In the genomic region with DNA sequence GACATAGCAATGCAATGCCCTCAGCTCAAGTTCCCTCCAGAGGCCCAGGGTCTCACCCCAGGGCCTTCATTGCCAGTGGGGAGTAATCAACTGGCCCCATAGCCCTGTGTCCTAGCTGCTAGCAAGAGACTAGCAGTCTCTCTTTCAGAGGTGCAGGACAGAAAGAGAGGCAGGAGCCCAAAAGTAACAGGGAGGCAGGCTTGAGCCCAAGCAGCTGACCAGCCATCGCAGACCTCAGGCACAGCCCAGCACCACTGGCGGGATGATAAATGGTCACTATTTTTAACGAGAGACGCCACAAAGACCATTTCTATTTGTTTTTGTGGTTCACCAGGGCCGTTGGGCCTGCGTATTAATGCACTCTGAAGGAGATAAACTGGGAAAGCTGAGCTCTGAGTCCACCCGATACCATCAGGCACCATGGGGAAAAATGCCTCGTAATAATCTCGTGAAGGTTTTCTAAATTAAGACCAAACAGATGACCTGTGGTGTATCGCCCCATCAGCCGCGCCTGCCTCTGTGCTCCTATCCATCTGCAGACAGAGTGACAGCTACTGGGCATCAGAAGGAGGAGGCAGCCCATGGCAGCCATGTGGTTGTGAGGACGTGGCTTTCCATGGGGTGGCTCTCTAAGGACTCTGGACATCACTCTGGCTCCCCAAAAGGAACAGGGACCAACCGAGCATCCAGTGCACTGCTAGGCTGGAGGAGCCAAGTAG, we compare ENCODE assay signal across 23 mouse cellular contexts.
DNase-seq lines count a peak whose midpoint lies in the region; ATAC-seq and TF ChIP-seq lines count a peak whose summit lies in the region.
"Had no signal": no experiment of that assay in that cellular context is flagged by ENCODE, and none has a peak within 500 bp of the region (broad histone marks: within the 10 kb centered on the region; RNA-seq: fewer than 3 reads in every experiment).

No protein-coding gene starts in this region.

- no peak overlapping the region for H3K4me2 ChIP-seq in heart, embryonic 11.5 days
- peak overlapping the region; percentile 42 for H3K4me2 ChIP-seq in myocyte (ENCODE audit: low read depth)
- H3K4me2 ChIP-seq: embryonic facial prominence, embryonic 13.5 days; embryonic facial prominence, embryonic 15.5 days; forebrain, embryonic 12.5 days had no signal

- TF ChIP-seq CTCF in gastrocnemius, adult 2 months (IDR thresholded peaks at IDR 0.05) = no peak

- H3K36me3 ChIP-seq in heart, embryonic 11.5 days (ENCODE audit: control insufficient read depth, insufficient read depth, low read length) = no peaks in the 10 kb centered on the region
- no peaks in the 10 kb centered on the region for H3K36me3 ChIP-seq in myocyte (ENCODE audit: control insufficient read depth, insufficient read depth)
- H3K36me3 ChIP-seq: embryonic facial prominence, embryonic 13.5 days; embryonic facial prominence, embryonic 15.5 days; forebrain, embryonic 10.5 days; forebrain, embryonic 12.5 days had no signal

- 0 out of 2 replicates have a peak overlapping the region, but pooled peaks have one; percentile 24 for H3K9ac ChIP-seq in heart, embryonic 11.5 days (ENCODE audit: low read depth, low read length)
- H3K9ac ChIP-seq: embryonic facial prominence, embryonic 13.5 days; embryonic facial prominence, embryonic 15.5 days; forebrain, embryonic 12.5 days had no signal

- ATAC-seq in heart, embryonic 11.5 days (replicated peaks; ENCODE audit: insufficient number of reproducible peaks, low FRiP score, low TSS enrichment) = no peak
- ATAC-seq: forebrain, embryonic 14.5 days had no signal

- H3K9me3 ChIP-seq in heart, embryonic 11.5 days (replicated peaks; ENCODE audit: control insufficient read depth, low read length) = no peaks in the 10 kb centered on the region
- H3K9me3 ChIP-seq: embryonic facial prominence, embryonic 13.5 days; embryonic facial prominence, embryonic 15.5 days; forebrain, embryonic 10.5 days; forebrain, embryonic 12.5 days had no signal

- no peaks in the 10 kb centered on the region for H3K79me2 ChIP-seq in myocyte (ENCODE audit: control insufficient read depth, insufficient read depth)

- H3K27me3 ChIP-seq in heart, embryonic 11.5 days (ENCODE audit: control insufficient read depth, insufficient read depth, low read length) = no peaks in the 10 kb centered on the region
- peaks cover 20% of the 10 kb centered on the region for H3K27me3 ChIP-seq in myocyte (ENCODE audit: control insufficient read depth, insufficient read depth, insufficient read length)
- H3K27me3 ChIP-seq: embryonic facial prominence, embryonic 13.5 days; embryonic facial prominence, embryonic 15.5 days had no signal

- no peak for TF ChIP-seq POLR2A in myocyte (IDR thresholded peaks at IDR 0.05; ENCODE audit: insufficient read length, low read depth)

- 62% methylated on average over 14 of the region's 14 CpGs for WGBS in heart, embryonic 11.5 days (ENCODE audit: insufficient replicate concordance)

- H3K4me1 ChIP-seq in heart, embryonic 11.5 days (ENCODE audit: control insufficient read depth, insufficient read depth, low read length) = 0 out of 2 replicates have a peak, but pooled peaks cover 4% of the 10 kb centered on the region
- H3K4me1 ChIP-seq: embryonic facial prominence, embryonic 13.5 days; embryonic facial prominence, embryonic 15.5 days; forebrain, embryonic 10.5 days had no signal

- no peak overlapping the region for H3K4me3 ChIP-seq in gastrocnemius, adult 2 months
- H3K4me3 ChIP-seq in heart, embryonic 11.5 days (ENCODE audit: low read depth, low read length) = no peak overlapping the region
- no peak overlapping the region for H3K4me3 ChIP-seq in myocyte
- H3K4me3 ChIP-seq: embryonic facial prominence, embryonic 13.5 days; embryonic facial prominence, embryonic 15.5 days; erythroblast, embryonic 14.5 days; forebrain, embryonic 10.5 days; forebrain, embryonic 12.5 days had no signal

- DNase-seq in gastrocnemius, adult 2 months = peak; percentile 57
- DNase-seq in gastrocnemius, postnatal 10 days = no peak
- DNase-seq in heart, postnatal 14 days = no peak
- peak; percentile 30 for DNase-seq in skeletal muscle tissue, adult 2 months (ENCODE audit: low read depth, low spot score)
- DNase-seq in right cerebral cortex, postnatal 25 days = no peak
- DNase-seq: adrenal gland, adult 2 months; adrenal gland, postnatal 10 days; adrenal gland, postnatal 25 days; cerebellum, adult 11 months; cerebellum, adult 18-20 months; cerebellum, adult 8-10 months; cerebellum, adult 9-11 months; cerebellum, postnatal 14 days; cerebellum, postnatal 36 days; embryo, embryonic 11 days had no signal

- H3K27ac ChIP-seq in gastrocnemius, adult 2 months = peak overlapping the region; percentile 81
- H3K27ac ChIP-seq in heart, embryonic 11.5 days (ENCODE audit: low read depth, low read length) = no peak overlapping the region
- H3K27ac ChIP-seq: embryonic facial prominence, embryonic 13.5 days; embryonic facial prominence, embryonic 15.5 days; forebrain, embryonic 10.5 days; forebrain, embryonic 12.5 days had no signal

- no peak overlapping the region for H3ac ChIP-seq in myocyte (ENCODE audit: control insufficient read depth, insufficient read length)

- intact Hi-C loops in gastrocnemius, adult 2 months (cut with DNase I) = no loop called here
- intact Hi-C loops in heart, postnatal 14 days (cut with DNase I) = no loop called here

TF ChIP-seq in myocyte, 11 proteins besides CTCF, POLR2A, EP300 and RAD21:
- peak; percentile 1 to 50 (median 40) for TF ChIP-seq MYOG (IDR thresholded peaks at IDR 0.05; ENCODE audit: control insufficient read depth in 1 of 3, insufficient read depth in 1 of 3, insufficient read length in 2 of 3, low read depth in 2 of 3)
- TF ChIP-seq TCF3 (IDR thresholded peaks at IDR 0.05; ENCODE audit: insufficient read length, low read depth) = no peak
- no peak for TF ChIP-seq POLR2AphosphoS2 (IDR thresholded peaks at IDR 0.05; ENCODE audit: insufficient read length, low read depth)
- peak in 1 of 3 experiments; percentile 55 for TF ChIP-seq MYOD1 (IDR thresholded peaks at IDR 0.05; ENCODE audit: control insufficient read depth in 1 of 3, insufficient read length in 2 of 3, low read depth in 2 of 3)
- no peak for TF ChIP-seq SRF (IDR thresholded peaks at IDR 0.05; ENCODE audit: control insufficient read depth, insufficient read length, low read depth)

Comparison
In these comparisons a context has a peak if more than half of its experiments do, and no peak if none do; other contexts are left out.
1. DNase-seq: peak in gastrocnemius, adult 2 months (single experiment) and skeletal muscle tissue, adult 2 months (single experiment); none in gastrocnemius, postnatal 10 days (single experiment), heart, postnatal 14 days (0 of 2) and right cerebral cortex, postnatal 25 days (single experiment).